Mouse (Mus musculus) testis, adult 2 months (tissue): Measurements from ENCODE around the gene Sema4d. TPM values are rescaled to one million over a fixed set of nuclear protein-coding genes. Genes with fewer than 3 reads are reported as not detected.
A peak's percentile ranks its signal among the peaks of the same experiment; 100 is the strongest.

ENCODE experiments used
- H3K27ac ChIP-seq: fragments of 200-500 bp; 2 replicates; pipeline ENCODE4 v1.5.1; 2012; ENCODE audit warnings: low read depth, low read length; ENCODE audit not compliant: control insufficient read depth, insufficient read depth
- H3K27me3 ChIP-seq: fragments of 200-500 bp; 2 replicates; pipeline ENCODE4 v1.6.1; 2012; ENCODE audit warnings: mild to moderate bottlenecking, low read length, moderate library complexity; ENCODE audit not compliant: control insufficient read depth, insufficient read depth
- H3K36me3 ChIP-seq: fragments of 200-500 bp; 2 replicates; pipeline ENCODE4 v1.6.1; 2012; ENCODE audit warnings: mild to moderate bottlenecking, low read length; ENCODE audit not compliant: control insufficient read depth, insufficient read depth
- H3K4me1 ChIP-seq: fragments of 200-500 bp; 2 replicates; pipeline ENCODE4 v1.6.1; 2012; ENCODE audit warnings: low read length; ENCODE audit not compliant: control insufficient read depth, insufficient read depth
- H3K4me3 ChIP-seq: fragments of 200-500 bp; 2 replicates; pipeline ENCODE4 v1.5.1; 2012; ENCODE audit warnings: low read depth, mild to moderate bottlenecking, low read length, moderate library complexity, mixed read lengths; ENCODE audit not compliant: control insufficient read depth
- CTCF ChIP-seq: fragments of 200-500 bp; IDR thresholded peaks from 2 replicates; pipeline ENCODE4 v1.5.1; 2012; ENCODE audit warnings: low read depth, mild to moderate bottlenecking, inconsistent platforms, low read length, moderate library complexity; ENCODE audit not compliant: control insufficient read depth, insufficient read depth, insufficient replicate concordance
- POLR2A ChIP-seq: fragments of 200-500 bp; IDR thresholded peaks from 2 replicates; pipeline ENCODE4 v1.6.1; 2012; ENCODE audit warnings: low read depth, mild to moderate bottlenecking, inconsistent platforms, low read length, moderate library complexity; ENCODE audit not compliant: control insufficient read depth
- polyA plus RNA-seq: library from polyadenylated mRNA; depleted of rRNA; stranded (reverse); fragments of >200 nt; gene quantifications from 2 replicates; pipeline ENCODE4 v1.2.3, GENCODE M21; 2012; rRNA removed

Gene Sema4d
- 1.2 and 1.4 TPM in 2 replicates for polyA plus RNA-seq

GRCm38 (mm10) chr13:51793425-51793891 lies at the start of gene Sema4d:
TSS of gene Sema4d (minus strand) at chr13:51793747.
- peaks cover 13% of the 10 kb centered on the region for H3K4me1 ChIP-seq
- no peaks in the 10 kb centered on the region for H3K36me3 ChIP-seq
- H3K4me3 ChIP-seq: peak within 1 kb of the TSS; percentile 79
- no peaks in the 10 kb centered on the region for H3K27me3 ChIP-seq
- TF ChIP-seq CTCF (no peak), POLR2A (no peak)
- no peak within 1 kb of the TSS for H3K27ac ChIP-seq

GRCm38 (mm10) chr13:51843298-51843697 lies 49.8 kb upstream of the Sema4d start:
- Histone ChIP-seq H3K27ac (no peak overlapping the region), H3K4me1 (peaks cover 33% of the 10 kb centered on the region), H3K27me3 (no peaks in the 10 kb centered on the region), H3K36me3 (no peaks in the 10 kb centered on the region), H3K4me3 (no peak overlapping the region)
- TF ChIP-seq CTCF (no peak), POLR2A (no peak)

GRCm38 (mm10) chr13:51842773-51843172 lies 49.2 kb upstream of the Sema4d start:
- Histone ChIP-seq H3K4me1 (peaks cover 28% of the 10 kb centered on the region), H3K27ac (no peak overlapping the region), H3K4me3 (no peak overlapping the region), H3K36me3 (no peaks in the 10 kb centered on the region), H3K27me3 (no peaks in the 10 kb centered on the region)
- TF ChIP-seq CTCF (no peak), POLR2A (no peak)

- Histone ChIP-seq H3K36me3 (no peaks in the 10 kb centered on the region), H3K4me1 (peaks cover 25% of the 10 kb centered on the region), H3K27me3 (no peaks in the 10 kb centered on the region), H3K4me3 (no peak overlapping the region), H3K27ac (no peak overlapping the region)
- TF ChIP-seq CTCF (no peak), POLR2A (no peak)
Measured at GRCm38 (mm10) chr13:51842191-51842590, 48.6 kb upstream of the Sema4d start.

GRCm38 (mm10) chr13:51841541-51842115 lies 48.1 kb upstream of the Sema4d start:
- peaks cover 19% of the 10 kb centered on the region for H3K4me1 ChIP-seq
- TF ChIP-seq POLR2A: no peak
- no peak for TF ChIP-seq CTCF
- no peaks in the 10 kb centered on the region for H3K27me3 ChIP-seq
- no peaks in the 10 kb centered on the region for H3K36me3 ChIP-seq
- H3K4me3 ChIP-seq: no peak overlapping the region
- H3K27ac ChIP-seq: no peak overlapping the region

- no peaks in the 10 kb centered on the region for H3K27me3 ChIP-seq
- H3K36me3 ChIP-seq: no peaks in the 10 kb centered on the region
- no peak for TF ChIP-seq CTCF
- no peak for TF ChIP-seq POLR2A
- H3K4me1 ChIP-seq: peaks cover 12% of the 10 kb centered on the region
- no peak overlapping the region for H3K27ac ChIP-seq
- H3K4me3 ChIP-seq: no peak overlapping the region
Measured at GRCm38 (mm10) chr13:51840702-51841101, 47.2 kb upstream of the Sema4d start.

GRCm38 (mm10) chr13:51839250-51840026 lies 45.9 kb upstream of the Sema4d start:
- H3K27ac ChIP-seq: no peak overlapping the region
- no peaks in the 10 kb centered on the region for H3K27me3 ChIP-seq
- no peaks in the 10 kb centered on the region for H3K36me3 ChIP-seq
- no peak overlapping the region for H3K4me3 ChIP-seq
- H3K4me1 ChIP-seq: peaks cover 5% of the 10 kb centered on the region; the same call in 1 of the 2 replicates
- no peak for TF ChIP-seq POLR2A
- peak; percentile 26; the same call in 1 of the 2 replicates for TF ChIP-seq CTCF
